Mouse (Mus musculus) spleen, adult 2 months (tissue): ENCODE results near the gene Trim71. TPM values are rescaled to one million over a fixed set of nuclear protein-coding genes. Genes with fewer than 3 reads are reported as not detected.

Experiments used
- DNase-seq, 2 experiments: peaks; one replicate each; pipeline versions ENCODE4 v3.0.0 to v3.0.0-alpha.2; 2012 to 2021; ENCODE audit warnings: low spot score in 2 of 2, low read depth in 1 of 2
- H3K27ac ChIP-seq: fragments of 200-500 bp; 2 replicates; pipeline ENCODE4 v1.5.1; 2012; ENCODE audit warnings: low read length, inconsistent platforms; ENCODE audit not compliant: insufficient read depth
- H3K27me3 ChIP-seq: fragments of 200-500 bp; 2 replicates; pipeline ENCODE4 v1.6.1; 2012; ENCODE audit warnings: mild to moderate bottlenecking, moderate library complexity, low read length, inconsistent platforms; ENCODE audit not compliant: control insufficient read depth, insufficient read depth
- H3K36me3 ChIP-seq: fragments of 200-500 bp; 2 replicates; pipeline ENCODE4 v1.6.1; 2012; ENCODE audit warnings: mild to moderate bottlenecking, low read length, inconsistent platforms; ENCODE audit not compliant: control insufficient read depth, insufficient read depth
- H3K4me1 ChIP-seq: fragments of 200-500 bp; 2 replicates; pipeline ENCODE4 v1.6.1; 2011; ENCODE audit warnings: inconsistent platforms; ENCODE audit not compliant: control insufficient read depth, insufficient read depth, insufficient read length
- H3K4me3 ChIP-seq: fragments of 200-500 bp; 2 replicates; pipeline ENCODE4 v1.5.1; 2011; ENCODE audit warnings: mild to moderate bottlenecking, inconsistent platforms; ENCODE audit not compliant: insufficient read depth, insufficient read length; ENCODE audit errors: extremely low read depth
- CTCF ChIP-seq: fragments of 200-500 bp; IDR thresholded peaks from 2 replicates; pipeline ENCODE4 v1.5.1; 2011; ENCODE audit warnings: mild to moderate bottlenecking, inconsistent platforms; ENCODE audit not compliant: insufficient read depth, insufficient read length, insufficient replicate concordance; ENCODE audit errors: extremely low read depth
- POLR2A ChIP-seq: fragments of 200-500 bp; IDR thresholded peaks from 2 replicates; pipeline ENCODE4 v1.6.1; 2011; ENCODE audit warnings: low read depth, low read length, inconsistent platforms
- WGBS: fragments of 180-500 bp; shearing (Covaris S2); methylation state at CpG from one replicate; pipeline ENCODE4 v1.1.7; 2018; 5-methylcytosine and 5-hydroxymethylcytosine counted together
- polyA plus RNA-seq: library from polyadenylated mRNA; depleted of rRNA; stranded (reverse); fragments of >200 nt; gene quantifications from 2 replicates; pipeline ENCODE4 v1.2.3, GENCODE M21; 2012

The Trim71 gene
- polyA plus RNA-seq, 1 experiment: 0.05 TPM

DNA sequence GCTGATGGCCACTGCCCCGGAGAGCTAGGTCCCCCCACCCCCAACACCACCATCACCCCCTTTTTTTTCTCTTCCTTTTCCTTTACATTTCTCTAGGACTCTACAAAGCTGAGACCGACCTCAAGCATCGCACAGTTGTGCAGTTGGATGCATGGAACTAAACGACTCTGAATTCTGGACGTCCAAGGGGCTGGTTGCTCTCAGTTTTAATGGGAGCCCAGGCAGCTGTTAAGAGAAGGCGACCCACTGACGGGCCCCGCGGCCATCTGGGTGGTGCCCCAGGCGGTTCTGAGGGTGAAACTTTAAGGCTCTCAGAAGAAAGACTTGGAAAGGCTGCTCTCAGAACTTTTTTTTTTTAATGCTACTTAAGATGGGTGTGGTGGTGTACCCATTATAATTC is 498 bp upstream of the Trim71 start:
- TF ChIP-seq CTCF (no peak), POLR2A (no peak)
- H3K4me3 ChIP-seq: no peak overlapping the region
- H3K27me3 ChIP-seq: peaks cover 26% of the 10 kb centered on the region
- peaks cover 5% of the 10 kb centered on the region; the same call in 1 of the 2 replicates for H3K4me1 ChIP-seq
- no peaks in the 10 kb centered on the region for H3K36me3 ChIP-seq
- WGBS: 9% methylated on average over 10 of the region's 10 CpGs
- no peak overlapping the region for H3K27ac ChIP-seq
- DNase-seq: no peak

GRCm38 (mm10) chr9:114562919-114563751 is 1.0 kb downstream of the Trim71 start:
- Histone ChIP-seq H3K36me3 (no peaks in the 10 kb centered on the region), H3K4me3 (peak overlapping the region; percentile 2; the same call in 1 of the 2 replicates), H3K27ac (no peak overlapping the region), H3K4me1 (peaks cover 5% of the 10 kb centered on the region; the same call in 1 of the 2 replicates), H3K27me3 (peaks cover 26% of the 10 kb centered on the region)
- WGBS: 2% methylated on average over 110 of the region's 122 CpGs
- no peak for TF ChIP-seq POLR2A
- no peak for TF ChIP-seq CTCF
- DNase-seq: no peak

DNA sequence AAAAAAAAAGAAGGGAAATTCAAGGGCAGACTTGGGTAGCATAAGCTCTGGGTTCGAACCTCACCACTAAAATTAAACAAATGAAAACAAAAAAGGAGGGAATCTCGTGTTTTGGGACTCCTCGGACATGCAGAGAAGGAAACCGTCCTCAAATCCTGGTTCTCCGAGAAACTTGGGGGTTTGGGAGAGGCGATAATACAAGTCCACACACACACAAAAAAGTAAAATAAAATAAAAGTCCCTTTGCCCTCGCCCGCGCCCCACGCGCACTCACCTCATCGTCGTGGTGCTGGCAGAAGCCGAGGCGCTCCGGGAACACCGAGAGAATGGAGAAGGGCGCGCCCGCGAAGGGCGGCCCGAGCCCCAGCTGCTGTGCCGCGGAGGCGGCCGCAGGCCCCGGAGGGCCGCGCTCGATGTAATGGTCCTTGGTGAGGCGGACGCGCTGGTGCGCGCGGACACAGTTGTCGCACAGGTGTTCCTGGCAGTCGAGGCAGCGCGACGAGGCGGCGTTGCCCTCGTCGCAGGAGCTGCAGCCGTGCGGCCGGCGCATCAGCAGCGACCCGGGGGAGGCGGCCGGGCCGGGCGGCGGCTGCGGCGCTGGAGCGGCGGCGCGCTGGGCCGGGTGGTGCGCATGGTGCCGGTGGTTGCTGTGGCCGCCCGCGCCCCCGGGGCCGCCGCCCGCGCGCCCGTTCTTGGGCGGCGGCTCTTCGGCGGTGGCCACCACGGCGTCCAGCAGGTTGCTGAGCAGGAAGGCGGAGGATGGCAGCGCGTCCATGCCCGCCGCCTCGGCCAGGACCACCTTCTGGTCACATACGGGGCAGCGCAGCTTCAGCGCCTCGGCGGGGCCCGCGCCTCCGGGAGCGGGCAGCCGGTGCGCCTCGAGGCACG is 1.9 kb downstream of the Trim71 start:
- H3K36me3 ChIP-seq: no peaks in the 10 kb centered on the region
- TF ChIP-seq CTCF (no peak), POLR2A (no peak)
- no peak overlapping the region for H3K27ac ChIP-seq
- peaks cover 5% of the 10 kb centered on the region; the same call in 1 of the 2 replicates for H3K4me1 ChIP-seq
- H3K27me3 ChIP-seq: peaks cover 26% of the 10 kb centered on the region
- H3K4me3 ChIP-seq: no peak overlapping the region
- no peak for DNase-seq
- 2% methylated on average over 92 of the region's 101 CpGs for WGBS

DNA sequence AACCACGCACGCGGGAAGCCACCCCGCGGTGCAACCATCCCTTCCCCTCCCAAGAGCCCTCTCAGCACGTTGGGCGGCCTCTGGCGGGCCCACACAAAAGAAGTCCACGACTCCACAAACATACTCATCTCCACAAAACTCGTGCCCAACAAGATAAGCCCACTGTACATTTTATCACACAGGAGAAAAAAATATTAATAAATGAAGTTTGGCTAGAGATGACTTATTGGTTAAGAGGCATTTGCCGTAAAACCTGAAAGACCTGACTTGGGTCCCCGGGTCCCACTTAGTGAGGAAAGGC is 2.5 kb downstream of the Trim71 start:
- DNase-seq: no peak
- no peak overlapping the region for H3K4me3 ChIP-seq
- H3K36me3 ChIP-seq: no peaks in the 10 kb centered on the region
- peaks cover 27% of the 10 kb centered on the region for H3K27me3 ChIP-seq
- no peak for TF ChIP-seq CTCF
- no peak for TF ChIP-seq POLR2A
- WGBS: 9% methylated on average over 12 of the region's 12 CpGs
- no peak overlapping the region for H3K27ac ChIP-seq
- peaks cover 5% of the 10 kb centered on the region; the same call in 1 of the 2 replicates for H3K4me1 ChIP-seq

DNA sequence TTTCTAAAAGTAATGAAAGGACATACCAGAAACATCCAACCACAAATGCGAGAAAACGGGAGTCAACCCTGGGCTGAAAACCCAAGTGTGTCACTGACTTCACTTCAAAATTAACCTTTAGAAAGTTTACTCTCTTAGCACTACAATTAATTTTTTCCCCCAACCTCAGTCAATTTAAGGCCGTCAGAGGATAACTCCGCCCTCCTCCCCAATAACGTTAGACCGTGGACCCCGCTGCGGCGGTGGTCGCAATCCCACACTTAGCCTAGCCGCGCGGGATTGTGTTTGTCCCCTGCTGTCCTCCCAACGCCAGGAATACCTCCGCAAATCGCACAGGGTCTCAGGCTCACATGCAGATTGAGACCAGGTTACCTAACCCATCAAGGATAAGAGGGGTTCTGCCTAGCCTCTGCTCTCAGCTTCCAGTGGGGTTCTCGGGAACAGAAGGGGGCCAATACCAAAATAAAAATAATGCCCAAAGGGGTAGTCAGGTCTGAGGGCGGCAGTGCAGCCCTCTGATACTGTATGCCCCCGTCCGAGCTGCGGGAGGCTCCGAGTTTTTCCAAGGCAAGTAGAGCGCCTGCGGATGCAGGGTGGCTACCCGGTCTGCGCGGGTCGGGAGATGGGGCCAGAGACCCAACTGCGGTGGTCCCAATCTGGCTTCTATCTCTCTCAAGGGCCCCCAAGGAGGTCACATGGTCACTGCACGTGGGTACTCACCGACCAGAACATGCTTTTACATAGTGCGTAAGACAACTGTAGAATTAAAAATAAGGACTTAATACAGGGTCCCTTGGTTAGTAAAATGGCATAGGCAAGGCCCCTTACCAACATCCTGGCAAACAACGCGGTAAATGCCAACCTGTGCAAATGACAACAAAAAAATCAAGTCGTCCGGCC is 3.1 kb downstream of the Trim71 start:
- Histone ChIP-seq H3K27me3 (peaks cover 27% of the 10 kb centered on the region), H3K4me3 (no peak overlapping the region), H3K27ac (no peak overlapping the region), H3K4me1 (peaks cover 5% of the 10 kb centered on the region; the same call in 1 of the 2 replicates), H3K36me3 (no peaks in the 10 kb centered on the region)
- TF ChIP-seq CTCF (no peak), POLR2A (no peak)
- no peak for DNase-seq
- WGBS: 11% methylated on average over 36 of the region's 36 CpGs

DNA sequence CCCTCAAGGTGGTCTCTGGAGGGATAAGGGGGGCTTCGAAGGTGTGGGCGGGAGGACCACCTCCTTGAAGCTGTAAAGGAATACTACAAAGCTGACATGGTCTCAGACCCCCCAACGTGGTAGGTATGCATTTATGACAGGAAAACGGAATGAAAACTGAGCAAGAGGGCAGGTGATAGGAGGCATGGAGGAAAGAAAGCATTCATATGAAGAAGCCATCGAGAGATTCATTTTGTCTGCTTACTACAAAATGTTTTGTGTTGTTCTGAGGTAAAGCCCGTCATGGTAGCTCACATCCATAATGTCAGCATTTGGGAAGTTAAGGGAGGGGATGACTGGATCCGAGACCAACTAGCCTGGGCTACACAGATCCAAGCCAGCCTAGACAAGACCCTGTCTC is 4.0 kb downstream of the Trim71 start:
- Histone ChIP-seq H3K27ac (no peak overlapping the region), H3K4me3 (no peak overlapping the region), H3K4me1 (peaks cover 5% of the 10 kb centered on the region; the same call in 1 of the 2 replicates), H3K36me3 (no peaks in the 10 kb centered on the region), H3K27me3 (peaks cover 27% of the 10 kb centered on the region)
- TF ChIP-seq CTCF (no peak), POLR2A (no peak)
- no peak for DNase-seq
- 38% methylated on average over 7 of the region's 7 CpGs for WGBS
